Comparison of ENCODE assay signal across 9 mouse cellular contexts in genomic region chr17:31344172-31344801, GRCm38 (mm10). TPM values are rescaled to one million over a fixed set of nuclear protein-coding genes. Genes with fewer than 3 reads are reported as not detected.
A peak's percentile ranks its signal among the peaks of the same experiment; 100 is the strongest.
DNase-seq lines count a peak whose midpoint lies in the region; ATAC-seq and TF ChIP-seq lines count a peak whose summit lies in the region.
"Had no signal": no experiment of that assay in that cellular context is flagged by ENCODE, and none has a peak within 500 bp of the region (broad histone marks: within the 10 kb centered on the region; RNA-seq: fewer than 3 reads in every experiment).

No protein-coding gene starts in this region.

- peak; percentile 82 for TF ChIP-seq CTCF in bone marrow, adult 2 months (IDR thresholded peaks at IDR 0.05; ENCODE audit: control insufficient read depth, insufficient read depth, low read length)

- WGBS in kidney, embryonic 14.5 days, result 55% methylated on average over 5 of the region's 5 CpGs
- 30% methylated on average over 5 of the region's 5 CpGs for WGBS in bone marrow, adult 2 months
- WGBS in embryonic facial prominence, embryonic 14.5 days, result 42% methylated on average over 5 of the region's 5 CpGs
- WGBS in limb, embryonic 10.5 days, result 46% methylated on average over 5 of the region's 5 CpGs

- no peak overlapping the region for H3K9ac ChIP-seq in kidney, embryonic 14.5 days (ENCODE audit: low read depth, low read length)
- H3K9ac ChIP-seq in embryonic facial prominence, embryonic 14.5 days (ENCODE audit: low read depth, low read length), result no peak overlapping the region
- H3K9ac ChIP-seq: embryonic facial prominence, embryonic 13.5 days had no signal

- H3K4me2 ChIP-seq in kidney, embryonic 14.5 days (replicated peaks; ENCODE audit: low read depth, low read length), result no peak overlapping the region
- no peak overlapping the region for H3K4me2 ChIP-seq in embryonic facial prominence, embryonic 14.5 days (ENCODE audit: low read depth, low read length)
- H3K4me2 ChIP-seq: embryonic facial prominence, embryonic 13.5 days had no signal

- H3K9me3 ChIP-seq in kidney, embryonic 14.5 days (ENCODE audit: control insufficient read depth, low read length), result no peaks in the 10 kb centered on the region
- H3K9me3 ChIP-seq in embryonic facial prominence, embryonic 14.5 days (ENCODE audit: control insufficient read depth, low read length), result no peaks in the 10 kb centered on the region
- no peaks in the 10 kb centered on the region for H3K9me3 ChIP-seq in limb, embryonic 10.5 days (replicated peaks)
- H3K9me3 ChIP-seq: embryonic facial prominence, embryonic 13.5 days had no signal

- no peaks in the 10 kb centered on the region for H3K27me3 ChIP-seq in kidney, embryonic 14.5 days (ENCODE audit: control insufficient read depth, insufficient read depth, low read length)
- H3K27me3 ChIP-seq in embryonic facial prominence, embryonic 14.5 days (replicated peaks; ENCODE audit: control insufficient read depth, insufficient read depth, low read length), result no peaks in the 10 kb centered on the region
- H3K27me3 ChIP-seq in limb, embryonic 10.5 days (ENCODE audit: low read depth, poor library complexity, severe bottlenecking), result no peaks in the 10 kb centered on the region
- H3K27me3 ChIP-seq: embryonic facial prominence, embryonic 13.5 days had no signal

- H3K36me3 ChIP-seq in kidney, embryonic 14.5 days (ENCODE audit: control insufficient read depth, insufficient read depth, low read length), result no peaks in the 10 kb centered on the region
- no peaks in the 10 kb centered on the region for H3K36me3 ChIP-seq in embryonic facial prominence, embryonic 14.5 days (ENCODE audit: control insufficient read depth, insufficient read depth, low read length)
- H3K36me3 ChIP-seq in limb, embryonic 10.5 days, result no peaks in the 10 kb centered on the region
- H3K36me3 ChIP-seq: embryonic facial prominence, embryonic 13.5 days had no signal

- no peaks in the 10 kb centered on the region for H3K4me1 ChIP-seq in kidney, embryonic 14.5 days (ENCODE audit: control insufficient read depth, insufficient read depth, low read length)
- no peaks in the 10 kb centered on the region for H3K4me1 ChIP-seq in bone marrow, adult 2 months (ENCODE audit: control insufficient read depth, insufficient read depth, low read length)
- no peaks in the 10 kb centered on the region for H3K4me1 ChIP-seq in embryonic facial prominence, embryonic 14.5 days (ENCODE audit: control insufficient read depth, insufficient read depth, low read length)
- H3K4me1 ChIP-seq in limb, embryonic 10.5 days, result peaks cover 7% of the 10 kb centered on the region; the same call in 1 of the 2 replicates

- no peak overlapping the region for H3K27ac ChIP-seq in kidney, embryonic 14.5 days (ENCODE audit: low read depth, low read length)
- H3K27ac ChIP-seq in bone marrow, adult 2 months (ENCODE audit: control insufficient read depth, insufficient read depth, low read depth, low read length, poor library complexity), result no peak overlapping the region
- no peak overlapping the region for H3K27ac ChIP-seq in embryonic facial prominence, embryonic 14.5 days (replicated peaks; ENCODE audit: low read depth, low read length)
- H3K27ac ChIP-seq in limb, embryonic 10.5 days, result no peak overlapping the region
- H3K27ac ChIP-seq: embryonic facial prominence, embryonic 13.5 days had no signal

- TF ChIP-seq POLR2A in bone marrow, adult 2 months (IDR thresholded peaks at IDR 0.05; ENCODE audit: borderline replicate concordance, control insufficient read depth, low read depth, low read length), result no peak

- peak; percentile 81 for DNase-seq in kidney, adult 18-20 months
- peak; percentile 55 for DNase-seq in embryonic facial prominence, embryonic 14.5 days (ENCODE audit: low spot score)
- DNase-seq in hindlimb bud, embryonic 11.5 days (ENCODE audit: extremely low spot score, low read depth, low spot score), result peak; percentile 41
- peak; percentile 89 for DNase-seq in limb, embryonic 10.5 days (ENCODE audit: low spot score)
- DNase-seq in ovary, postnatal 14 days (ENCODE audit: low spot score), result peak; percentile 60
- peak; percentile 83 for DNase-seq in thymus, postnatal 14 days

- ATAC-seq in kidney, embryonic 14.5 days (ENCODE audit: low FRiP score, low TSS enrichment), result no peak
- no peak for ATAC-seq in embryonic facial prominence, embryonic 14.5 days (ENCODE audit: low read depth)

- H3K4me3 ChIP-seq in kidney, embryonic 14.5 days (ENCODE audit: low read length), result no peak overlapping the region
- H3K4me3 ChIP-seq in bone marrow, adult 2 months (replicated peaks; ENCODE audit: control insufficient read depth, low read depth, low read length), result no peak overlapping the region
- no peak overlapping the region for H3K4me3 ChIP-seq in embryonic facial prominence, embryonic 14.5 days (ENCODE audit: low read depth, low read length)
- H3K4me3 ChIP-seq in limb, embryonic 10.5 days, result no peak overlapping the region
- H3K4me3 ChIP-seq: embryonic facial prominence, embryonic 13.5 days had no signal

RNA-seq across cellular contexts. Expression of gene Pde9a, which starts 41.7 kb away (rescaled TPM):
- 30.8 and 37.6 TPM in 2 replicates for polyA plus RNA-seq in kidney, embryonic 14.5 days (2014; fragmentation: Nextera tagmentation; extraction: Ambion mirVana)
- 1.3 and 2.9 TPM in 2 replicates for polyA plus RNA-seq in bone marrow, adult 2 months (2011; ENCODE audit: insufficient read depth, insufficient read length, low replicate concordance, missing spikeins)
- 14.5 and 18.7 TPM in 2 replicates for polyA plus RNA-seq in embryonic facial prominence, embryonic 14.5 days (2014; fragmentation: Nextera tagmentation; extraction: Ambion mirVana)
- 20.4 and 27.2 TPM in 2 replicates for polyA plus RNA-seq in limb, embryonic 10.5 days (2016; fragmentation: Nextera tagmentation; extraction: Ambion mirVana)

RNA-seq across cellular contexts. Expression of gene Slc37a1, which starts 57.7 kb away (rescaled TPM):
- 3.0 and 3.3 TPM in 2 replicates for polyA plus RNA-seq in kidney, embryonic 14.5 days (2014; fragmentation: Nextera tagmentation; extraction: Ambion mirVana)
- 5.5 and 21.9 TPM in 2 replicates for polyA plus RNA-seq in bone marrow, adult 2 months (2011; ENCODE audit: insufficient read depth, insufficient read length, low replicate concordance, missing spikeins)
- 3.2 TPM in 2 replicates for polyA plus RNA-seq in embryonic facial prominence, embryonic 14.5 days (2014; fragmentation: Nextera tagmentation; extraction: Ambion mirVana)
- polyA plus RNA-seq in limb, embryonic 10.5 days (2016; fragmentation: Nextera tagmentation; extraction: Ambion mirVana), result 3.3 and 4.1 TPM in 2 replicates
